Mouse (Mus musculus) limb, embryonic 14.5 days (tissue): Measurements from ENCODE around the gene Gsg1l2. TPM values are rescaled to one million over a fixed set of nuclear protein-coding genes. Genes with fewer than 3 reads are reported as not detected.

Experiments
- ATAC-seq: fragments of 200-750 bp; cut with Nextera tagmentation; 2 replicates; pipeline ENCODE4 v1.8.0; 2017; ENCODE audit warnings: low read depth, moderate number of reproducible peaks, moderate TSS enrichment; ENCODE audit not compliant: low FRiP score
- DNase-seq: peaks from one replicate; pipeline ENCODE4 v3.0.0-alpha.2; 2015; ENCODE audit warnings: low spot score
- H3K27ac ChIP-seq: fragments of 300-500 bp; sonication (generic); replicated peaks from 2 replicates; pipeline ENCODE4 v1.5.1; 2014; ENCODE audit warnings: low read depth, mild to moderate bottlenecking, low read length, moderate library complexity, mixed read lengths
- H3K27me3 ChIP-seq: fragments of 300-500 bp; sonication (generic); 2 replicates; pipeline ENCODE4 v1.6.1; 2014; ENCODE audit warnings: low read length, mixed read lengths; ENCODE audit not compliant: control insufficient read depth, insufficient read depth
- H3K36me3 ChIP-seq: fragments of 300-500 bp; sonication (generic); 2 replicates; pipeline ENCODE4 v1.6.1; 2014; ENCODE audit warnings: mild to moderate bottlenecking, low read length, moderate library complexity, mixed read lengths; ENCODE audit not compliant: control insufficient read depth, insufficient read depth
- H3K4me1 ChIP-seq: fragments of 300-500 bp; sonication (generic); 2 replicates; pipeline ENCODE4 v1.6.1; 2014; ENCODE audit warnings: antibody characterized with exemption, low read length, mixed read lengths; ENCODE audit not compliant: control insufficient read depth, insufficient read depth
- H3K4me2 ChIP-seq: fragments of 300-500 bp; sonication (generic); replicated peaks from 2 replicates; pipeline ENCODE4 v1.6.1; 2014; ENCODE audit warnings: low read depth, mild to moderate bottlenecking, low read length, moderate library complexity; ENCODE audit not compliant: severe bottlenecking
- H3K4me3 ChIP-seq: fragments of 300-500 bp; sonication (generic); replicated peaks from 2 replicates; pipeline ENCODE4 v1.5.1; 2014; ENCODE audit warnings: low read length
- H3K9ac ChIP-seq: fragments of 300-500 bp; sonication (generic); 2 replicates; pipeline ENCODE4 v1.6.1; 2014; ENCODE audit warnings: mild to moderate bottlenecking, low read depth, low read length, moderate library complexity; ENCODE audit not compliant: severe bottlenecking
- H3K9me3 ChIP-seq: fragments of 300-500 bp; sonication (generic); 2 replicates; pipeline ENCODE4 v1.6.1; 2016; ENCODE audit warnings: low read length; ENCODE audit not compliant: control insufficient read depth
- POLR2A ChIP-seq: fragments of 200-500 bp; IDR thresholded peaks from 2 replicates; pipeline ENCODE4 v1.8.0; 2012; ENCODE audit warnings: inconsistent platforms, mild to moderate bottlenecking, moderate library complexity, borderline replicate concordance; ENCODE audit not compliant: insufficient read depth, insufficient read length; ENCODE audit errors: extremely low read depth
- WGBS: fragments of 180-500 bp; shearing (Covaris S2); extraction: QIAGEN DNeasy Blood & Tissue Kit; methylation state at CpG from one replicate; pipeline ENCODE4 v1.1.7; 2014; 5-methylcytosine and 5-hydroxymethylcytosine counted together
- polyA plus RNA-seq, 2 experiments: library from polyadenylated mRNA; depleted of rRNA in 1 of 2; stranded (reverse) in 1 of 2; unstranded in 1 of 2; fragments of >200 nt; fragmentation: Nextera tagmentation in 1 of 2; extraction: Ambion mirVana in 1 of 2; gene quantifications; 2 replicates each; pipeline versions ENCODE4 v1.2.1 to v1.2.3; 2012 to 2014

The Gsg1l2 gene
- polyA plus RNA-seq, 2 experiments, result not detected

DNA sequence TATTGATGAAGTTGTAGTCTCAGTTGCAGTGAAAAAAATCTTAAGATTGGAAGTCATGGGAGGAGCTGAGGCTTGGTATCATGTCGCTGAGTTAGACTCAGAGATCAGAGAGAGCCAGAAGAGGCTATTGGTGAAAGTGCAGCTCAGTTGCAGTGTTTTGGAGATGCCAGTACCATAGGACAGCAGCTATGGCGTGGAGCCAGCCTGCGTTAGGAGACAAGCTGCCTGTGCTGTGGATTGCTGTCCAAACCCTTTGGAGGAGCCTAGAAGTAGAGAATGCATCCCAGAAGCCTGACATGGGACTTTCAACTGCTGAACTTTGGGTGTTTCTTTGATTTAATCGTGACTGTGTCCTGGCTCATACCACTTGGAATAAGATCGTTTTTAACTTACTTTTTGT is 57.4 kb downstream of the Gsg1l2 start:
- H3K27ac ChIP-seq, result no peak overlapping the region
- no peaks in the 10 kb centered on the region for H3K9me3 ChIP-seq
- no peak overlapping the region for H3K9ac ChIP-seq
- no peak for DNase-seq
- no peak for ATAC-seq
- H3K4me3 ChIP-seq, result no peak overlapping the region
- H3K4me1 ChIP-seq, result peaks cover 4% of the 10 kb centered on the region; the same call in 1 of the 2 replicates
- no peak for TF ChIP-seq POLR2A
- no peaks in the 10 kb centered on the region for H3K27me3 ChIP-seq
- H3K36me3 ChIP-seq, result no peaks in the 10 kb centered on the region
- WGBS, result 75% methylated on average over 5 of the region's 5 CpGs
- no peak overlapping the region for H3K4me2 ChIP-seq

DNA sequence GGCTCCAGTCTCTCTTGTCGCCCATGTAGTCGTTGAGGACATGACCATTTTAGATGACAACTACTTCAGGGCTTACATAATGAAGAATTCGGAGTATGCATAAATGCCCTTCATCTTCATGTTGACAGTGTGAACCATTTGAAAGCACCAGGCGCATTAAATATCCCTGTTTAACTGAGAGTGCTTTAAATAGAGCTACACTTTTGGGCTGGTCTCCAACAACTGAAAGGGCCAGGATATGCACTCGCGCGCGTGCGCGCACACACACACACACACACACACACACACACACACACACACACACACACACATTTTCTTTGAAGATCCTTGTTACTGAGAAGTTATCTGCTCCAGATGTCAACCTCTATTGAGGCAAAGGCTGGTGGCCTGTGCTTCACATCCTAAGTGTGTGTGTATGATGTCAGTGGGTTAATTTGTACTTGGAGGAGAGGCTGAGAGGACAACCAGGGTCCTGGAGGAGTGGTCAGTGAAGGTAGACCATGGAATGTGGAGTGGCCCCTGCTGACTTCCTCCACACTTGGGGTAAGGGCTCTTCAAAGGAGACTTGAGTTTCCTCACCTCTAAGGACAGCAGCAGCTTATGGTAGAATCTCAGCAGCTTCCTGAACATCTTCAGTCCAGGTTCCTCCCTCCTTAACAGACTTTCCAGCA is 61.1 kb downstream of the Gsg1l2 start:
- Histone ChIP-seq H3K36me3 (no peaks in the 10 kb centered on the region), H3K4me1 (no peaks in the 10 kb centered on the region), H3K9ac (no peak overlapping the region), H3K27me3 (no peaks in the 10 kb centered on the region), H3K4me2 (no peak overlapping the region), H3K4me3 (no peak overlapping the region), H3K9me3 (no peaks in the 10 kb centered on the region), H3K27ac (no peak overlapping the region)
- 89% methylated on average over 10 of the region's 10 CpGs for WGBS
- DNase-seq (no peak), ATAC-seq (no peak)
- TF ChIP-seq POLR2A, result no peak

Other genes with a start within 250 kb of the Gsg1l2 start
- 0.09 and 0.11 TPM in 2 replicates for gene Rcvrn, start 79.3 kb upstream of the Gsg1l2 start, polyA plus RNA-seq (2012; rRNA removed)
- not detected in 2 replicates for gene Rcvrn, start 79.3 kb upstream of the Gsg1l2 start, polyA plus RNA-seq (2014; fragmentation: Nextera tagmentation; extraction: Ambion mirVana)
- 0.03 TPM in 1 of 2 replicates, not detected in the other for gene Glp2r, start 3.5 kb upstream of the Gsg1l2 start, polyA plus RNA-seq (2012; rRNA removed)
- 0.14 TPM in 1 of 2 replicates, not detected in the other for gene Glp2r, start 3.5 kb upstream of the Gsg1l2 start, polyA plus RNA-seq (2014; fragmentation: Nextera tagmentation; extraction: Ambion mirVana)
- gene Dhrs7c, start 23.6 kb downstream of the Gsg1l2 start, polyA plus RNA-seq (2012; rRNA removed), result 11.4 and 14.7 TPM in 2 replicates
- 4.4 and 12.1 TPM in 2 replicates for gene Dhrs7c, start 23.6 kb downstream of the Gsg1l2 start, polyA plus RNA-seq (2014; fragmentation: Nextera tagmentation; extraction: Ambion mirVana)
- gene Usp43, start 147.5 kb downstream of the Gsg1l2 start, polyA plus RNA-seq (2012; rRNA removed), result 1.9 and 2.0 TPM in 2 replicates
- 1.7 and 1.8 TPM in 2 replicates for gene Usp43, start 147.5 kb downstream of the Gsg1l2 start, polyA plus RNA-seq (2014; fragmentation: Nextera tagmentation; extraction: Ambion mirVana)
- 1.3 and 1.5 TPM in 2 replicates for gene Cfap52, start 191.0 kb downstream of the Gsg1l2 start, polyA plus RNA-seq (2012; rRNA removed)
- 0.97 and 1.0 TPM in 2 replicates for gene Cfap52, start 191.0 kb downstream of the Gsg1l2 start, polyA plus RNA-seq (2014; fragmentation: Nextera tagmentation; extraction: Ambion mirVana)
- 14.6 and 23.3 TPM in 2 replicates for gene Stx8, start 191.6 kb downstream of the Gsg1l2 start, polyA plus RNA-seq (2012; rRNA removed)
- gene Stx8, start 191.6 kb downstream of the Gsg1l2 start, polyA plus RNA-seq (2014; fragmentation: Nextera tagmentation; extraction: Ambion mirVana), result 62.1 and 65.3 TPM in 2 replicates